Mouse (Mus musculus): ENCODE results near the gene Gm3286.
"Not testable (repeated sequence)": the region's sequence is repeated elsewhere in the genome, so short reads cannot be mapped to it uniquely, and the experiment has no call there.

Gm3286 gene

GRCm38 (mm10) chr5:95510458-95510857 lies at the start of gene Gm3286:
Gene Gm3286, plus strand, starts transcription at chr5:95510758.
- not testable (repeated sequence) for DNase-seq (ENCODE audit: low spot score)
